Mouse (Mus musculus): ENCODE measurements around the gene Tubb5. TPM values are rescaled to one million over a fixed set of nuclear protein-coding genes. Genes with fewer than 3 reads are reported as not detected.

Gene Tubb5
- polyA plus RNA-seq, 1 experiment, result 298 TPM

DNA sequence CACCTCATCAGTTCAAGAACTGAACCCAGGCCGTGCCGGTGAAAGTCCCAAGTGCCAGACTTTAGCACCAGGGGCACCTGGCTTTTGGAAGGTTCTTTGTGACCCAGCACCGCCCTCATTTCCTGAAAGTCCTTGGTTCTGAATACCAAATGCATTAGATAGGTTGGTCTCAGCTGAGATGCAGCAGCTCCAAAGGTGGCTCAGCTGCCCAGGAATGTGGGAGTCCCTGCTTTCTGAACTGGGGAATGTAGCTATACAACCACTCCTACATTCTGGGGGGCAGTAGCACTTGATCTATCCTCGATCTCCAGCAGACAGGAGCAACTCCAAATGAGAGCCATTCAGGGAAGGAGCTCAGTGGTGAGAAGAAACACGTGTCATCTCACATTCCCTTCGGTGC lies 25.4 kb downstream of the Tubb5 start:
- 32% methylated on average over 6 of the region's 6 CpGs for WGBS
- peaks cover 45% of the 10 kb centered on the region for H3K4me1 ChIP-seq (ENCODE audit: control insufficient read depth, insufficient read depth, low read length)
- TF ChIP-seq CTCF (IDR thresholded peaks at IDR 0.05; ENCODE audit: insufficient read depth, low read length) (no peak), POLR2A (IDR thresholded peaks at IDR 0.05; ENCODE audit: borderline replicate concordance, extremely low read depth, low read depth, low read length) (no peak)
- DNase-seq, result no peak
- H3K4me3 ChIP-seq (replicated peaks; ENCODE audit: extremely low read depth, low read depth, low read length), result no peak overlapping the region

DNA sequence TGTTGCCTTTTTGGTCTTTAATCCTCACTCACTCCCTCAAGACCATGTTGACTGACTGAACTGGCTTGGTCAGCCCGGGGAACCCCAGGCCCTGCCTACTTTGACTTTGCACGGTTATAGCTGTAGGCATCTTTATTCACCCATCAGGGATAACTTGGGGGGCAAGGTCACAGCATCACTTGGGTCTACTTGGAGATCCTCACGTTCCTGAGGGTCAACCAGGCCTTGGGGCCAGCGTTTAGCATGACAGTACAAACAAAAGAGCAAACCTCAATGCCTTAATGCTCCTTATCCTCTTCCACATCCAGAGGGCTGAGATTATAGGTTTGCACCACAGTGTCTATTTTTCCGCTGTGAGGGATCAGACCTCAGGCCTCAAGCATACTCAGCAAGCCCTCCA lies 25.8 kb downstream of the Tubb5 start:
- WGBS, result 76% methylated on average over 5 of the region's 5 CpGs
- DNase-seq, result no peak
- H3K4me3 ChIP-seq (replicated peaks; ENCODE audit: extremely low read depth, low read depth, low read length), result no peak overlapping the region
- TF ChIP-seq POLR2A (IDR thresholded peaks at IDR 0.05; ENCODE audit: borderline replicate concordance, extremely low read depth, low read depth, low read length), result no peak
- H3K4me1 ChIP-seq (ENCODE audit: control insufficient read depth, insufficient read depth, low read length), result peaks cover 48% of the 10 kb centered on the region

DNA sequence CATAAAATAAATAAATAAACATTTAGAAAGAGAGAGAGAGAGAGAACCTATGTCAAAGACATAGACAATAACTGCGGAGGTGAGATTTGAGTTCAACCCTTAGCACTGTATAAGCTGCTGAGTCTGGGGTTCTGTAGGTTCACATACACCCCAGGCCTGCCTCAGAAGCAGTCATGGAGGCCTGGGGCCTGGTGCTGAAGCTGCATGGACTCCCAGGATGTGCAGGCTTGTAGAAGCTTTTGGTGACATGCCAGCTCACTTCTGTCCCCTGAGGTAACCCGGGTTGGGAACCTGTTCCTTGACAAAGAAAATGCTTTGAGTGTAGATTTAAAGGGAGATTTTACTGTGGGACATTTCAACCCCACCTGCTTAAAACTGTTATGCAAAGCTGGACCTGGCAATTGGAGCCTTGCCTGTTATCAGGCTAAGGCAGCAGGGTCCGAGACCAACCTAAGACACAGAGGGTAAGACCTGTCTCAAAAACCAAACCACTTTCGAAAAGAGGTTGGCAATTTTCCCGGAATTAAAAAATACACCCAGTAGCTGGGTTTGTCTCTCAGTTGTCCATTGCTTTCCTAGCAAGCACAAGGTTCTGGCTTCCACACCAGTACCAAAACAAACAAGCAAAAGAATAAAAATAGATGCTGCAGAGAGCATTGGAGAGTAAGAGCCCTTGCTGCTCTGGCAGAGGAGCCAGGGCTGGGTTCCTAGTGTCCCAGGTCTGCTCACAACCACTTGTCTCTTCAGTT lies 27.0 kb downstream of the Tubb5 start:
- no peak for DNase-seq
- Histone ChIP-seq H3K4me1 (ENCODE audit: control insufficient read depth, insufficient read depth, low read length) (peaks cover 48% of the 10 kb centered on the region), H3K4me3 (replicated peaks; ENCODE audit: extremely low read depth, low read depth, low read length) (no peak overlapping the region)
- TF ChIP-seq POLR2A (IDR thresholded peaks at IDR 0.05; ENCODE audit: borderline replicate concordance, extremely low read depth, low read depth, low read length) (no peak), CTCF (IDR thresholded peaks at IDR 0.05; ENCODE audit: insufficient read depth, low read length) (no peak)
- whole genome bisulfite sequencing, result 35% methylated on average over 5 of the region's 5 CpGs

DNA sequence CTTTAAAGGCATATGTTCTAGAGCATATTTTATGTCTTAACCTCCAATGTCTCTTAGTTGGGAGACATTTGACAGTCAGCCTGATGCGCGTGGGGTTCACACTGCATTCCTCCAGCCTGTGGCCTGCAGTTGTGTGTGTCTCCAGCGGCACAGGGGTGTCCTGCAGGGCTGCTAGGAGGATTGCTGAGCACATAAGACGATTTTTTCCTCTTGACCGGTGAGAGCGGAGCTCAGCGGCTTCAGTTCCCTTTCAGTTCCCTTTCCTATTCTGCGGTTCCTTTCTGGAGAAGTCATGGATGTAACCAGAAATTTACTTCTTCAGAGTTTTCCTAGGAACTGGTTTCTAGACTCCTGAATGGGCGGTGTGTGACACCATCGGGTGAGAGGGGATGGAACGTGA lies 28.7 kb downstream of the Tubb5 start:
- 87% methylated on average over 11 of the region's 11 CpGs for WGBS
- no peak for TF ChIP-seq CTCF (IDR thresholded peaks at IDR 0.05; ENCODE audit: insufficient read depth, low read length)
- TF ChIP-seq POLR2A (IDR thresholded peaks at IDR 0.05; ENCODE audit: borderline replicate concordance, extremely low read depth, low read depth, low read length), result no peak
- DNase-seq, result no peak
- no peak overlapping the region for H3K4me3 ChIP-seq (replicated peaks; ENCODE audit: extremely low read depth, low read depth, low read length)
- peaks cover 37% of the 10 kb centered on the region for H3K4me1 ChIP-seq (ENCODE audit: control insufficient read depth, insufficient read depth, low read length)

DNA sequence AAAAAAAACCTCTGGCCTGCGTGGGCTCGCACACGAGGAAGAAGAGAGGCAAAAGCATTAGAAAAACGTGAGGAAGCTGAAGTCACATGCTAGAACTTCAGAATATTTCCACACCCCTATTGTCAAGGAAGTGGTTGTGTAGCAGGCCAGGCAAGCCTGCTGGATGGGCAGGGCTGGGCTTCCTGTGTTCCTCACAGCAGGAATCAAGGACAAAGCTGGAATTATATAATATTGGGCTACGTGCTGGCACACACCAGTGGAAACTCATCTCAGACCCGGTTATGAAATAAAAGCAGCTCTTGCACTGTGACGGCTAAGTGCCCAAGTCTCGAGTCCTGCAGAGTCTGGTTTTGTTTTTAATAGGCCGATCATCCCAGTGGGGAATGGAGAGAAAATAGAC lies 30.0 kb downstream of the Tubb5 start:
- TF ChIP-seq POLR2A (IDR thresholded peaks at IDR 0.05; ENCODE audit: borderline replicate concordance, extremely low read depth, low read depth, low read length) (peak; percentile 13; the same call in 1 of the 2 replicates), CTCF (IDR thresholded peaks at IDR 0.05; ENCODE audit: insufficient read depth, low read length) (no peak)
- Histone ChIP-seq H3K4me3 (replicated peaks; ENCODE audit: extremely low read depth, low read depth, low read length) (no peak overlapping the region), H3K4me1 (ENCODE audit: control insufficient read depth, insufficient read depth, low read length) (peaks cover 37% of the 10 kb centered on the region)
- 9% methylated on average over 9 of the region's 9 CpGs for WGBS
- DNase-seq, result peak; percentile 64

DNA sequence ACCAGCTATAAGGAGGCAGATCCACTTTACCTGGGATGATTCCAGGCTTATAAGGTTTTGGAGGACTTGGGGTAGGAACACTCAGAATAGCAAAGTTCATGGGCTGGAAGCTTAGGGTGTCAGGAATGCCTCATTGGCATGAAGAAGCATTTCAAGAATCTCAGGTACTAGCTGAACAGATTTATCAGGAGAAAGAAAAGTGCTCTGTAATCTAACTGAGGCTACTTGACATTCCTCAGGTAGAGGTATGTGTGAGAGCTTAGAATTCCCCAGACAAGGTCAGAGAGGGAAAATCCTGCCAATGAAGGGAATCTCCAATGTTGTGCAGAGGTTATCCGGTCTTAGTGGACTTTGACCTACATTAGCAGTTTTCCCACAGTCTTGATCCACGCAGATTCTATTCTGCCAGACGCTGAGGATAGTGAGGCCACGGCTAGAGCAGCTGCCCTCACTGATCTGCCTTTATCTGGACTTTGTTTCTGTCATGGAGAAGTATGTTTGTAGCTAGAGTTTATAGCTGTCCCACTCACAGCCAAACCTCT lies 34.2 kb downstream of the Tubb5 start:
- peaks cover 19% of the 10 kb centered on the region for H3K4me1 ChIP-seq (ENCODE audit: control insufficient read depth, insufficient read depth, low read length)
- 61% methylated on average over 4 of the region's 4 CpGs for WGBS
- H3K4me3 ChIP-seq (replicated peaks; ENCODE audit: extremely low read depth, low read depth, low read length), result no peak overlapping the region
- TF ChIP-seq CTCF (IDR thresholded peaks at IDR 0.05; ENCODE audit: insufficient read depth, low read length), result no peak
- no peak for TF ChIP-seq POLR2A (IDR thresholded peaks at IDR 0.05; ENCODE audit: borderline replicate concordance, extremely low read depth, low read depth, low read length)
- no peak for DNase-seq

DNA sequence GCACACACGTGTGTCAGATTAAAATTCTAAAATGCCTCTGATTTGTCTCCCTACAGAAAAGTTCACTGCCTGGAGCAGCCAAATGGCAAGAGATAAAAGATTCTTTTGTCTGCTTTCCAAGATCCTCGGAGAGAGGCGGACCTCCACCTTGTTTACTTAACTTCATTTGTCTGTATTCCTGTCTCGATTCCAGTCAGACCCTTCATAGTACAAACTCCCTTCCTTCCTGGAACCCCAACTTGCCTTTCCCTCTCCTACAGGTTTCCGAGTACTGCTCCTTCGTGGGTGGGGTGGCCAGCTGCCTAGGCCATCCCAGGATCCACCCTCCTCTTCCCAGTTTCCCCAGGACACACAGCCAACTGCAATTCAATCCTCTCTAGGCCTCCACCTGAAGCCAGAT lies 35.1 kb downstream of the Tubb5 start:
- TF ChIP-seq POLR2A (IDR thresholded peaks at IDR 0.05; ENCODE audit: borderline replicate concordance, extremely low read depth, low read depth, low read length) (peak; percentile 27; the same call in 1 of the 2 replicates), CTCF (IDR thresholded peaks at IDR 0.05; ENCODE audit: insufficient read depth, low read length) (no peak)
- H3K4me3 ChIP-seq (replicated peaks; ENCODE audit: extremely low read depth, low read depth, low read length), result no peak overlapping the region
- H3K4me1 ChIP-seq (ENCODE audit: control insufficient read depth, insufficient read depth, low read length), result peaks cover 14% of the 10 kb centered on the region
- 26% methylated on average over 6 of the region's 6 CpGs for WGBS
- no peak for DNase-seq

DNA sequence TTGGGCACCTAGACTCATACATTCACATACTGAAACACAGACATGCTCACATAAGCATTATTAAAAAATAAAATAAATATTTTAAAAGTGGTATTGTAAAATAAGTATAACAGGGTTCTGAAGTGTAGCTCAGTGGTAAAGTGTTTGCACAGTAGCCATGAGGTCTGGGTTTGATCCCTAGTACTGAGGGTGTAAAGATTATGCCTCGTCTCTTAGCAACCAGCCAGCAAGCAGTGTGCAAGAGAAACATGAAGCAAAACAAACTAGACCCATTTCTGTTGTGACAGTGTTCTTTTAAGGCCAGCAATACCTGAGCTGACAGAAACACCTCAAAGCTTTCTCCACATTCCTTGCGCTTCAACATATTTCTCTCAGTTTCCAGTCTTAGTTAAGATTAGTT lies 37.2 kb downstream of the Tubb5 start:
- H3K4me1 ChIP-seq (ENCODE audit: control insufficient read depth, insufficient read depth, low read length), result peaks cover 10% of the 10 kb centered on the region
- no peak overlapping the region for H3K4me3 ChIP-seq (replicated peaks; ENCODE audit: extremely low read depth, low read depth, low read length)
- DNase-seq, result no peak
- TF ChIP-seq POLR2A (IDR thresholded peaks at IDR 0.05; ENCODE audit: borderline replicate concordance, extremely low read depth, low read depth, low read length), result no peak
- TF ChIP-seq CTCF (IDR thresholded peaks at IDR 0.05; ENCODE audit: insufficient read depth, low read length), result no peak
- WGBS, result 76% methylated on average over 2 of the region's 2 CpGs

DNA sequence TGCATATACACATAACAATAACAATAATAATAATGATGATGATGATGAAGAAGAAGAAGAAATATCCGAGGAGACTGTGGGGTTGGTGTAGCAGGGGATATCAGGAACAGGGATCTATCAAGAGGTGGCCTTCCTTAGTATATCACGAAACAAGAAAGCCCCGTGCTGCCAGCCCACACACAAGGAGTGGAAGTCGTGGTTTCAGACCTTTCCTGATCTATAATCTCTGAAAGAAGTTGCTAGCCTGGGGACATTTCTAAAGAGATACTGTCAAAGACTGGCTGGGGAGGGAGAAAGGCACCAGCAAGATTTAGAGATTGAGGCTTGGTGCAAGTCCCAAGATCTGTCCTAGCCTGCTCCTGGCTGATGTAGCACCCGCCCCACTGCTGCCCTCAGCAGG lies 41.3 kb downstream of the Tubb5 start:
- DNase-seq, result no peak
- TF ChIP-seq POLR2A (IDR thresholded peaks at IDR 0.05; ENCODE audit: borderline replicate concordance, extremely low read depth, low read depth, low read length), result no peak
- no peak for TF ChIP-seq CTCF (IDR thresholded peaks at IDR 0.05; ENCODE audit: insufficient read depth, low read length)
- Histone ChIP-seq H3K4me1 (ENCODE audit: control insufficient read depth, insufficient read depth, low read length) (no peaks in the 10 kb centered on the region; the same call in 1 of the 2 replicates), H3K4me3 (replicated peaks; ENCODE audit: extremely low read depth, low read depth, low read length) (no peak overlapping the region)
- 72% methylated on average over 5 of the region's 5 CpGs for WGBS

DNA sequence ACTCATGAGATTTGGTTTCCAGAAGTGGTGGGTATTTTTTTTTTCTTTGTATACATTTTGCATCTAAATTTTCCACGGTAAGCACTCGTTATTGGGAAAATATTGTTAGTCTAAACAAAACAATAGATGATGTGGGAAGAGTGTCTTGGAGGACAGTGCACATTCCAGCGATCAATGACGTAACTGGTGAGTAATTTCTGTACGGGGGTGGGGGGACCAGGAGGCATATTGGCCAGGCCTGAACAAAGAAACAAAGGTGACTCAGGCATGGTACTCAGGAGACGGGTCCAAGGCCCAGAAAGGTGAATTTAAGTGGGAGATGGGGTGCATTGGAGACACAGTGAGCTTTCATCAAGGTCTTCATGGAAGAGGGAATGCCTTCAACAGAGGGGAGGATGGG lies 42.5 kb downstream of the Tubb5 start:
- no peaks in the 10 kb centered on the region; the same call in 1 of the 2 replicates for H3K4me1 ChIP-seq (ENCODE audit: control insufficient read depth, insufficient read depth, low read length)
- no peak overlapping the region for H3K4me3 ChIP-seq (replicated peaks; ENCODE audit: extremely low read depth, low read depth, low read length)
- TF ChIP-seq CTCF (IDR thresholded peaks at IDR 0.05; ENCODE audit: insufficient read depth, low read length) (no peak), POLR2A (IDR thresholded peaks at IDR 0.05; ENCODE audit: borderline replicate concordance, extremely low read depth, low read depth, low read length) (no peak)
- DNase-seq, result no peak
- WGBS, result 71% methylated on average over 6 of the region's 6 CpGs

Data from lung, adult 2 months (tissue).